Mouse (Mus musculus) embryo, embryonic 10 days (tissue): ENCODE results near the gene Gm853.

Source experiments
- DNase-seq: peaks from one replicate; pipeline ENCODE4 v3.0.0-alpha.2; 2015; ENCODE audit warnings: low spot score

Gm853 gene

DNA sequence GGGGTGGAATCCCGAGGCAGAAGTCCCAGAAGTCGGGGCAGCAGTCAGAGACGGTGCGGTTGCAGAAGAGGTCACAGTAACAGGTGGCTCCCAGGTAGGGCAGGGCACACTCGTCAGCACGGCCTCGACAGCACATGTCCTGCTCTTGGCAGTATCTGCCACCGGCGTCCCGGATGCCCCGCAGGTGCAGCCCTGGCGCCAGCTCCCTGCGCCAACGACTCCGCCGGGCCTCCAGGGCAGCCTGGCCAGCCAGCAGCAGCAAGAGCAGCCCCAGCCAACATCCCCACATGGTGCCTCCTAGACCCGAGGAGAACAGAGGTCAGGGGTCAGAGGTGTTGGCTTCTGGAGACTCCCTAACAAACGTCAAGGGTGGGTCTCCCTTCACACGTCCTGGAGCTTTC lies 48.3 kb downstream of the Gm853 start:
- peak; percentile 18 for DNase-seq

DNA sequence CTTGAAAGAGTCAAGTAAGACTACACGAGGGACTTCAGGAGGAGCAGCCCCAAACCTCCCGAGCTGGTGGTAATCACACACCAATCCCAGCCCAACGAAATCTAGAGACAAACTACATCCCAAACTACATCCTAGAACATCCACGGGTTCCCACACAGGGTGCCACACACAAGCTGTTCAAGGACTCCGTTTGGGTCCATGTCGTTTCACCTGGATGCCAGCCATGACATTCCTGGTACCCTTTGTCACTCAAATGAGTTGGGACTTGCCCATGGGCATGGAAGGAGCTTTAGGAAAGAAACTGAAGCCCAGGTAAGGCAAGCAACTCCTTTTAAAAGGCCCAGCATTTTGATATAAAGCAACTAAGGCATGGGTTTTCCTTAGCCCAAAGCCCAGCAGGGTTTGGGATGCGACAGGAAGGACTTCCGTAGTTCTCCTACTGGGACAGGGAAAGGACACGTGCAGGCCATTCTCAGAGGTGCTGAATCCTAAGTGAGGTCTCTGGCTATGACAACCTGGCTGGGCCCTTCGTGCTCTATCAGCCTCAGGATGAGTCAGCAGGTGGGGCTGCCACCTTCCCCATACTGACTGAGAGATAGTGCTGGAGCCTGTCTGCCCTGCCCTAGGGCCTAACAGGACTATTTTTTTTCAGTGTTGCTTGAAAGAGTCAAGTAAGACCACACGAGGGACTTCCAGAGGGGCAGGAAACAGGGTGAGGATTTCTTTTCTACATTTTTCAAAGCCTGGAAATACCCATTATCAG lies 49.0 kb downstream of the Gm853 start:
- peak; percentile 20 for DNase-seq

GRCm38 (mm10) chr4:130171951-130172765 lies 50.0 kb downstream of the Gm853 start:
- peak; percentile 71 for DNase-seq

DNA sequence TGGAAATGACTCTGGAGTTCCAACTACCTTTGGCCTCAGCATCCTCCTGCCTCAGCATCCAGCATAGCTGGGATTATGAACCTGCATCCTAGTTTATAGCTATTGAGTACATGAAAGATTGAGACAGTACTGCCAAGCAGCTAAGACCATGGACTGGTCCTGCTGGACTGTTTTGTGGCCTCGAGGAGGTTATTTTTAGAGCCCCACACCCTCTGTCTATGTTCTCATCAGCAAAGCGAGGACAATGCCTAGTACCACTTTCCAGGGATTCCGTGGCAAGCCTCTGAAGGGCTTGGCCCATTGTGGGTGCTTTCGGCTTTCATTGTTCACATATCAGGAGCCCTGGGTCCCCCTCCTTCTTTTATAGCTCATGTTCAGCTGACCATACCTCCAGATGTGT lies 51.8 kb downstream of the Gm853 start:
- no peak for DNase-seq

DNA sequence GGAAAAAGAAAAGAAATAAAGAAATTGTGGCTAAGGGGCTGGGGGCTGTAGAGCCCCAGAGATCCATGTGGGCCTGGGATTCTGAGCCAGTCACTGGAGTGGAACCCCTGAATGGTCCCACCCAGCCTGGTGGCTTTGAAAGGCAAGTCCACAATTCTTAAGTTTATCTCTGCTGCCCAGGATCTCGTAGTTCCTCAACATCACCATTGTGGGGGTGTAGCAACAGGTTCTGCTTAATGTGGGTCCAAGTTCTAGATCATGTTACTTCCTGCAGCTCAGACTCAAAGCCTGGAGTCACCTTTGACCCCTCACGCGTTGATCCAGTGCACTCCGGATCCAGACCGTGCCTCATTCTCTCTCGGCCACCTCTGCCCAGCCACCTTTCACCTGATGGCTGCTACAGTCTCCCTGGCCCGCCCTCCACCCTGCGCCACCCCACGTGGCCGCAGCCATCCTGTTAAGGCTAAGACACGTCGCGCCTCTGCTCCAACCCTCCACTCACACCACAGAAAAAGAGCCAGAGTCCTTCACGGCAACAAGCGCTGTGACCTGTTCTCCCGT lies 52.7 kb downstream of the Gm853 start:
- no peak for DNase-seq

GRCm38 (mm10) chr4:130168280-130169183 lies 53.7 kb downstream of the Gm853 start:
- peak; percentile 37 for DNase-seq

GRCm38 (mm10) chr4:130167814-130168213 lies 54.4 kb downstream of the Gm853 start:
- no peak for DNase-seq

- DNase-seq, result no peak
These were observed 54.9 kb downstream of the Gm853 start for GRCm38 (mm10) chr4:130167321-130167720.

GRCm38 (mm10) chr4:130166592-130166991 lies 55.6 kb downstream of the Gm853 start:
- DNase-seq, result no peak

DNA sequence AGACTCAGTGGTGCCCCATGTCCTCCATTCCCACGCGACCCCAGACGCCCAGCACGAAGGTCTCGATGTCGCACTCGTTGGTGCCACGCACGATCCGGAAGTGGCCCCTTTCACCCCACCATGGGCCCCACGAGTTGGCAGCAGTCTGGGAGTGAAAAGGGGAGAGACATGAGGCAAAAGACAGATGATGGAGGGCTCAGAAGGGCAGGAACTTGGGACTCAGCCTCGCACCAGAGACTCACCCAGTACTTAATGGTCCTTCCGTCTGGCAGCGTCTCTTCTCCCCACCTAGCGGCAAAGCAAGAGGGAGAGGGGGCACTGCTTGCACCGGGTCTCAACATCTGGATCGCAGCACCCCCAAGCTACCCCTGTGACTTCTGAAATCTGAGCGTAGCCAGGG lies 56.1 kb downstream of the Gm853 start:
- DNase-seq, result no peak

DNA sequence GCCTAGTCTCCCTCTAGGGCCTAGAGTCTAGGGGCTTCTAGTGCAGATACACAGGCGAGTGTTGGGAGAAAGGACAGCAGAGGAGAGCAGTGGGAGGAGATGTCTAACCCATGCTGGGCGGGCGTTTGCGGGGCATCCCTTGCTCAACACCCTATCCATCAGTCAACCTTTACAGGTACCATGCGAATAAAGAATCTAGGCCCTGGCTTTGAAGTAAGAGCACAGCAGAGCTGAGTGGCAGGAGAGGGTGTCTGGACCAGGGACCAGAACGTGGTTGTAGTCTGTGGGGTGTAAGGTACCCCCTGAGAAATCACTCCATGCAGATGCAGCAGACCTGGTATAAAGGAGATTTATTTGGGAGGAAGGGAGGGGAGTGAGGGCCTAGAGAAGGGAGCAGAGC lies 58.1 kb downstream of the Gm853 start:
- DNase-seq, result no peak

- peak; percentile 34 for DNase-seq
These were observed 58.8 kb downstream of the Gm853 start for GRCm38 (mm10) chr4:130163391-130163861.

GRCm38 (mm10) chr4:130161349-130161748 lies 60.9 kb downstream of the Gm853 start:
- DNase-seq, result no peak
